ENCODE assay signal across 23 mouse cellular contexts in genomic region chr1:134200481-134200880, GRCm38 (mm10). TPM values are rescaled to one million over a fixed set of nuclear protein-coding genes. Genes with fewer than 3 reads are reported as not detected.
DNase-seq lines count a peak whose midpoint lies in the region; ATAC-seq and TF ChIP-seq lines count a peak whose summit lies in the region.
"Had no signal": no experiment of that assay in that cellular context is flagged by ENCODE, and none has a peak within 500 bp of the region (broad histone marks: within the 10 kb centered on the region; RNA-seq: fewer than 3 reads in every experiment).

No protein-coding gene starts in this region.

- WGBS in forebrain, postnatal 0 days: 67% methylated on average over 2 of the region's 2 CpGs
- 74% methylated on average over 2 of the region's 2 CpGs for WGBS in forebrain, embryonic 10.5 days
- 56% methylated on average over 2 of the region's 2 CpGs for WGBS in heart, embryonic 10.5 days
- WGBS in heart, adult 2 months: 63% methylated on average over 2 of the region's 2 CpGs

- no peak for ATAC-seq in forebrain, postnatal 0 days
- ATAC-seq: forebrain, embryonic 14.5 days; forebrain, embryonic 16.5 days had no signal

- DNase-seq in forebrain, postnatal 0 days: no peak
- no peak for DNase-seq in forebrain, embryonic 10.5 days (ENCODE audit: extremely low spot score, low spot score)
- DNase-seq in heart, embryonic 10.5 days (ENCODE audit: low spot score): no peak
- DNase-seq in heart, adult 2 months: no peak
- DNase-seq in left cerebral cortex, adult 2 months (ENCODE audit: extremely low spot score in 1 of 2, low spot score in 2 of 2): no peak
- no peak for DNase-seq in left cerebral cortex, adult 11 months (ENCODE audit: low spot score)
- DNase-seq in frontal cortex, postnatal 36 days (ENCODE audit: low spot score in 2 of 2): no peak
- DNase-seq: adrenal gland, adult 2 months; adrenal gland, postnatal 10 days; adrenal gland, postnatal 25 days; cerebellum, adult 18-20 months; cerebellum, adult 8-10 months; cerebellum, postnatal 14 days; cerebellum, postnatal 36 days had no signal

- H3K9ac ChIP-seq in forebrain, postnatal 0 days: no peak overlapping the region
- no peak overlapping the region for H3K9ac ChIP-seq in heart, adult 2 months (ENCODE audit: low read depth, low read length)
- H3K9ac ChIP-seq: embryonic facial prominence, embryonic 12.5 days; forebrain, embryonic 12.5 days had no signal

- H3K27ac ChIP-seq in forebrain, postnatal 0 days (ENCODE audit: low read depth, low read length): peak overlapping the region; percentile 59; the same call in 1 of the 2 replicates
- no peak overlapping the region for H3K27ac ChIP-seq in forebrain, embryonic 10.5 days
- H3K27ac ChIP-seq in heart, embryonic 10.5 days: peak overlapping the region; percentile 4
- no peak overlapping the region for H3K27ac ChIP-seq in heart, adult 2 months
- peak overlapping the region; percentile 80 for H3K27ac ChIP-seq in left cerebral cortex, adult 2 months
- H3K27ac ChIP-seq: embryonic facial prominence, embryonic 10.5 days; embryonic facial prominence, embryonic 12.5 days; forebrain, embryonic 12.5 days had no signal

- H3ac ChIP-seq in myocyte (ENCODE audit: control insufficient read depth, insufficient read length): no peak overlapping the region

- intact Hi-C loops in heart, adult 2 months (cut with DNase I): no loop called here
- intact Hi-C loops in left cerebral cortex, adult 2 months (cut with DNase I): no loop called here

- H3K4me1 ChIP-seq in forebrain, postnatal 0 days (ENCODE audit: insufficient read depth): peaks cover 14% of the 10 kb centered on the region
- peaks cover 16% of the 10 kb centered on the region for H3K4me1 ChIP-seq in forebrain, embryonic 10.5 days
- H3K4me1 ChIP-seq in heart, embryonic 10.5 days: peaks cover 50% of the 10 kb centered on the region
- peaks cover 5% of the 10 kb centered on the region for H3K4me1 ChIP-seq in heart, adult 2 months (ENCODE audit: control insufficient read depth, insufficient read depth, low read length)

- TF ChIP-seq POLR2A in heart, adult 2 months (IDR thresholded peaks at IDR 0.05; ENCODE audit: insufficient read depth, low read depth, low read length): no peak
- peak; percentile 64 for TF ChIP-seq POLR2A in myocyte (IDR thresholded peaks at IDR 0.05; ENCODE audit: insufficient read length, low read depth)

- H3K79me2 ChIP-seq in heart, adult 2 months (replicated peaks; ENCODE audit: control insufficient read depth, insufficient read depth, low read length): no peaks in the 10 kb centered on the region
- H3K79me2 ChIP-seq in myocyte (ENCODE audit: control insufficient read depth, insufficient read depth): no peaks in the 10 kb centered on the region

- H3K4me2 ChIP-seq in forebrain, postnatal 0 days (ENCODE audit: low read depth): no peak overlapping the region
- H3K4me2 ChIP-seq in myocyte (ENCODE audit: low read depth): peak overlapping the region; percentile 60
- H3K4me2 ChIP-seq: embryonic facial prominence, embryonic 12.5 days; forebrain, embryonic 12.5 days had no signal

- H3K9me3 ChIP-seq in forebrain, postnatal 0 days (ENCODE audit: low read length): no peaks in the 10 kb centered on the region
- no peaks in the 10 kb centered on the region for H3K9me3 ChIP-seq in forebrain, embryonic 10.5 days
- no peaks in the 10 kb centered on the region for H3K9me3 ChIP-seq in heart, embryonic 10.5 days
- H3K9me3 ChIP-seq: embryonic facial prominence, embryonic 10.5 days; embryonic facial prominence, embryonic 12.5 days; forebrain, embryonic 12.5 days had no signal

- TF ChIP-seq CTCF in forebrain, postnatal 0 days (IDR thresholded peaks at IDR 0.05; ENCODE audit: low read depth): no peak
- TF ChIP-seq CTCF in heart, adult 2 months (IDR thresholded peaks at IDR 0.05): no peak
- TF ChIP-seq CTCF in left cerebral cortex, adult 2 months (IDR thresholded peaks at IDR 0.05): no peak

- H3K4me3 ChIP-seq in forebrain, postnatal 0 days (ENCODE audit: low read depth, low read length): no peak overlapping the region
- no peak overlapping the region for H3K4me3 ChIP-seq in forebrain, embryonic 10.5 days
- H3K4me3 ChIP-seq in heart, embryonic 10.5 days: no peak overlapping the region
- no peak overlapping the region for H3K4me3 ChIP-seq in heart, adult 2 months
- H3K4me3 ChIP-seq in left cerebral cortex, adult 2 months: no peak overlapping the region
- peak overlapping the region; percentile 63 for H3K4me3 ChIP-seq in myocyte
- H3K4me3 ChIP-seq: embryonic facial prominence, embryonic 10.5 days; embryonic facial prominence, embryonic 12.5 days; forebrain, embryonic 12.5 days had no signal

- no peaks in the 10 kb centered on the region; the same call in 1 of the 2 replicates for H3K36me3 ChIP-seq in forebrain, postnatal 0 days (ENCODE audit: insufficient read depth)
- H3K36me3 ChIP-seq in forebrain, embryonic 10.5 days (replicated peaks): no peaks in the 10 kb centered on the region
- 0 out of 2 replicates have a peak, but pooled peaks cover 2% of the 10 kb centered on the region for H3K36me3 ChIP-seq in heart, embryonic 10.5 days
- H3K36me3 ChIP-seq in heart, adult 2 months (ENCODE audit: control insufficient read depth, insufficient read depth, low read length): no peaks in the 10 kb centered on the region
- H3K36me3 ChIP-seq in myocyte (ENCODE audit: control insufficient read depth, insufficient read depth): peaks cover 9% of the 10 kb centered on the region
- H3K36me3 ChIP-seq: embryonic facial prominence, embryonic 10.5 days; embryonic facial prominence, embryonic 12.5 days; forebrain, embryonic 12.5 days had no signal

- H3K27me3 ChIP-seq in forebrain, postnatal 0 days (ENCODE audit: insufficient read depth, low read length): no peaks in the 10 kb centered on the region
- no peaks in the 10 kb centered on the region; the same call in 1 of the 2 replicates for H3K27me3 ChIP-seq in forebrain, embryonic 10.5 days (ENCODE audit: poor library complexity, severe bottlenecking)
- peaks cover 13% of the 10 kb centered on the region; the same call in 1 of the 2 replicates for H3K27me3 ChIP-seq in heart, embryonic 10.5 days (ENCODE audit: insufficient read depth, poor library complexity, severe bottlenecking)
- no peaks in the 10 kb centered on the region for H3K27me3 ChIP-seq in heart, adult 2 months (ENCODE audit: control insufficient read depth, insufficient read depth, low read length)
- no peaks in the 10 kb centered on the region for H3K27me3 ChIP-seq in myocyte (ENCODE audit: control insufficient read depth, insufficient read depth, insufficient read length)
- H3K27me3 ChIP-seq: forebrain, embryonic 12.5 days had no signal

- no peak for TF ChIP-seq EP300 in heart, adult 2 months (IDR thresholded peaks at IDR 0.05; ENCODE audit: insufficient read depth, low read depth, low read length)

TF ChIP-seq in myocyte, 11 proteins besides CTCF, POLR2A, EP300 and RAD21:
- peak; percentile 76 for TF ChIP-seq POLR2AphosphoS2 (IDR thresholded peaks at IDR 0.05; ENCODE audit: insufficient read length, low read depth)
- TF ChIP-seq SRF (IDR thresholded peaks at IDR 0.05; ENCODE audit: control insufficient read depth, insufficient read length, low read depth): no peak
- TF ChIP-seq REST (IDR thresholded peaks at IDR 0.05; ENCODE audit: insufficient read depth, insufficient read length): no peak
- TF ChIP-seq TCF3 (IDR thresholded peaks at IDR 0.05; ENCODE audit: insufficient read length, low read depth): no peak
- TF ChIP-seq MYOD1 (IDR thresholded peaks at IDR 0.05; ENCODE audit: control insufficient read depth in 1 of 3, insufficient read length in 2 of 3, low read depth in 2 of 3): no peak
- TF ChIP-seq USF1 (IDR thresholded peaks at IDR 0.05; ENCODE audit: low read depth): no peak
TF ChIP-seq in myocyte: peak in this region for 1.

RNA-seq across cellular contexts. Expression of gene Mybph, which starts 7.2 kb away (rescaled TPM):
- total RNA-seq in forebrain, postnatal 0 days (2014; rRNA removed): 0.10 and 0.23 TPM in 2 replicates
- 0.12 TPM in 1 of 2 replicates, not detected in the other for polyA plus RNA-seq in forebrain, postnatal 0 days (2015; fragmentation: Nextera tagmentation; extraction: Ambion mirVana)
- polyA plus RNA-seq in forebrain, embryonic 10.5 days (2016; fragmentation: Nextera tagmentation; extraction: Ambion mirVana): 0.46 and 0.65 TPM in 2 replicates
- polyA plus RNA-seq in heart, embryonic 10.5 days (2016; fragmentation: Nextera tagmentation; extraction: Ambion mirVana): 0.33 and 0.43 TPM in 2 replicates
- total RNA-seq in heart, adult 2 months (2021): not detected
- polyA plus RNA-seq in heart, adult 2 months (2012; rRNA removed): 0.16 and 0.18 TPM in 2 replicates
- total RNA-seq in left cerebral cortex, adult 2 months (2021): under 1 TPM in 1 of 2 experiments, not detected in 1; 0.25 TPM
- 1,516 TPM for polyA plus RNA-seq in myocyte (2012; fragmentation: generic; extraction: Trizol)
- total RNA-seq: adrenal gland, postnatal 25 days; common myeloid progenitor, adult 5-6 weeks; ES-E14; MEL had no signal
- polyA plus RNA-seq: forebrain, embryonic 16.5 days had no signal

RNA-seq across cellular contexts. Expression of gene Chil1, which starts 18.5 kb away (rescaled TPM):
- 0.38 and 1.3 TPM in 2 replicates for total RNA-seq in forebrain, postnatal 0 days (2014; rRNA removed)
- 3.3 and 4.1 TPM in 2 replicates for polyA plus RNA-seq in forebrain, postnatal 0 days (2015; fragmentation: Nextera tagmentation; extraction: Ambion mirVana)
- polyA plus RNA-seq in forebrain, embryonic 10.5 days (2016; fragmentation: Nextera tagmentation; extraction: Ambion mirVana): not detected in 2 replicates
- 0.87 and 1.1 TPM in 2 replicates for polyA plus RNA-seq in heart, embryonic 10.5 days (2016; fragmentation: Nextera tagmentation; extraction: Ambion mirVana)
- under 1 TPM; 0.94 to 0.96 TPM for total RNA-seq in heart, adult 2 months (2021)
- polyA plus RNA-seq in heart, adult 2 months (2012; rRNA removed): 1.7 and 2.7 TPM in 2 replicates
- total RNA-seq in left cerebral cortex, adult 2 months (2021): 10 to 100 TPM; 14.0 TPM
- polyA plus RNA-seq in myocyte (2012; fragmentation: generic; extraction: Trizol): 32.9 TPM
- total RNA-seq: MEL had no signal

RNA-seq across cellular contexts. Expression of gene Adora1, which starts 34.8 kb away (rescaled TPM):
- total RNA-seq in forebrain, postnatal 0 days (2014; rRNA removed): 38.4 and 41.5 TPM in 2 replicates
- polyA plus RNA-seq in forebrain, postnatal 0 days (2015; fragmentation: Nextera tagmentation; extraction: Ambion mirVana): 29.3 and 37.5 TPM in 2 replicates
- polyA plus RNA-seq in forebrain, embryonic 10.5 days (2016; fragmentation: Nextera tagmentation; extraction: Ambion mirVana): 0.14 and 0.36 TPM in 2 replicates
- 8.0 and 8.1 TPM in 2 replicates for polyA plus RNA-seq in heart, embryonic 10.5 days (2016; fragmentation: Nextera tagmentation; extraction: Ambion mirVana)
- 10 to 100 TPM in 1 of 2 experiments, 1 to 10 TPM in 1; 9.6 to 15.0 TPM for total RNA-seq in heart, adult 2 months (2021)
- 18.6 and 19.4 TPM in 2 replicates for polyA plus RNA-seq in heart, adult 2 months (2012; rRNA removed)
- total RNA-seq in left cerebral cortex, adult 2 months (2021): 100 to 1,000 TPM; 180 to 188 TPM
- 4.5 TPM for polyA plus RNA-seq in myocyte (2012; fragmentation: generic; extraction: Trizol)
- total RNA-seq: common myeloid progenitor, adult 5-6 weeks; MEL had no signal

Comparison
In these comparisons a context has a peak if more than half of its experiments do, and no peak if none do; other contexts are left out.
1. H3K27ac ChIP-seq: peak in forebrain, postnatal 0 days (single experiment), heart, embryonic 10.5 days (single experiment) and left cerebral cortex, adult 2 months (single experiment); none in forebrain, embryonic 10.5 days (single experiment) and heart, adult 2 months (single experiment).
2. RNA of gene Mybph, which starts 7.2 kb away (polyA plus RNA-seq): 1,516 TPM in myocyte (single experiment); 0.46 to 0.65 TPM in forebrain, embryonic 10.5 days, 0.33 to 0.43 TPM in heart, embryonic 10.5 days, 0.16 to 0.18 TPM in heart, adult 2 months and 0.12 TPM in forebrain, postnatal 0 days; every median in the first group is over 100 times any median in the second.